18 mouse cellular contexts compared by ENCODE assay signal in genomic region chr11:31791264-31791663, GRCm38 (mm10).
"Had no signal": no experiment of that assay in that cellular context is flagged by ENCODE, and none has a peak within 500 bp of the region (broad histone marks: within the 10 kb centered on the region; RNA-seq: fewer than 3 reads in every experiment).

No protein-coding gene starts in this region.

- DNase-seq: lung, embryonic 14.5 days; lung, postnatal 10 days; lung, postnatal 4 days; midbrain, embryonic 14.5 days; retina, postnatal 1 day; right cerebral cortex, adult 18-20 months; right cerebral cortex, postnatal 25 days; right cerebral cortex, postnatal 4 days; spleen, adult 18-20 months; thymus, adult 18-20 months; thymus, postnatal 14 days; thymus, postnatal 36 days had no signal

- H3K4me1 ChIP-seq: neural tube, embryonic 15.5 days had no signal

- H3K9ac ChIP-seq: lung, embryonic 14.5 days; midbrain, embryonic 12.5 days; neural tube, embryonic 13.5 days; neural tube, embryonic 15.5 days had no signal

- H3K4me3 ChIP-seq: midbrain, embryonic 10.5 days; midbrain, embryonic 12.5 days; myocyte; neural tube, embryonic 13.5 days; neural tube, embryonic 15.5 days had no signal

- H3K27me3 ChIP-seq: midbrain, embryonic 12.5 days; neural tube, embryonic 13.5 days; neural tube, embryonic 15.5 days had no signal

- H3K27ac ChIP-seq: midbrain, embryonic 10.5 days; midbrain, embryonic 12.5 days; neural tube, embryonic 13.5 days; neural tube, embryonic 15.5 days had no signal

- H3K36me3 ChIP-seq: midbrain, embryonic 10.5 days; midbrain, embryonic 12.5 days; neural tube, embryonic 13.5 days; neural tube, embryonic 15.5 days had no signal

- ATAC-seq: midbrain, embryonic 16.5 days had no signal

- H3K4me2 ChIP-seq: lung, embryonic 14.5 days; midbrain, embryonic 12.5 days; neural tube, embryonic 13.5 days; neural tube, embryonic 15.5 days had no signal

- H3K9me3 ChIP-seq: midbrain, embryonic 10.5 days; midbrain, embryonic 12.5 days; neural tube, embryonic 13.5 days; neural tube, embryonic 15.5 days had no signal
